9 mouse cellular contexts compared by ENCODE assay signal in the genomic region with DNA sequence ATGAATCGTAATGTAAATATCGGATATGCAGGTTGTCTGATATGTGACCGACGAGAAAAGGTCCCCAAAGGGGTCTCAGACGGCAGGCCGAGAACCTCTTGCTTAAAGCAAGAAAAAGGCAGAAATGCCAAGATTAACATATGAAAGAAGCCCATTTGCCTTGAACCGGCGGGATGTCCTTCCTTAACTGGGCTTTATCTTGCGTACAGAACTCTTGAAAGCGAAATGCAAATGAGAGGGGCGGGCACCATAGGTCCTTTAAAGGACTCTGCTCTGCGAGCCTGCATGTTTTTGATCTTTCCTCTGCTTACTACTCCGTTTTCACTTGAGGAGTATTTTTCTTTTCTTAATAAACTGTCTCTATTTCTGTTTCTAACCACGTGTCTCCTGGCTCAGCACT. TPM values are rescaled to one million over a fixed set of nuclear protein-coding genes. Genes with fewer than 3 reads are reported as not detected.
DNase-seq lines count a peak whose midpoint lies in the region; ATAC-seq and TF ChIP-seq lines count a peak whose summit lies in the region.
"Had no signal": no experiment of that assay in that cellular context is flagged by ENCODE, and none has a peak within 500 bp of the region (broad histone marks: within the 10 kb centered on the region; RNA-seq: fewer than 3 reads in every experiment).

No protein-coding gene starts in this region.

- H3K36me3 ChIP-seq in heart, embryonic 15.5 days, result no peaks in the 10 kb centered on the region
- no peaks in the 10 kb centered on the region for H3K36me3 ChIP-seq in hindbrain, postnatal 0 days (ENCODE audit: insufficient read depth, low read length)
- H3K36me3 ChIP-seq in midbrain, embryonic 14.5 days (ENCODE audit: control insufficient read depth, insufficient read depth, low read length), result no peaks in the 10 kb centered on the region

- no peak overlapping the region for H3K27ac ChIP-seq in heart, embryonic 15.5 days
- H3K27ac ChIP-seq in hindbrain, postnatal 0 days, result no peak overlapping the region
- no peak overlapping the region for H3K27ac ChIP-seq in midbrain, embryonic 14.5 days (replicated peaks; ENCODE audit: low read depth, low read length)

- no peak for DNase-seq in heart, adult 18-20 months
- peak; percentile 77 for DNase-seq in embryo, embryonic 10.5 days (ENCODE audit: low spot score)
- no peak for DNase-seq in hindbrain, postnatal 0 days (ENCODE audit: low spot score)
- peak; percentile 58 for DNase-seq in midbrain, embryonic 14.5 days
- no peak for DNase-seq in left cerebral cortex, adult 9 months (ENCODE audit: low spot score in 2 of 2)
- no peak for DNase-seq in kidney, postnatal 36 days
- DNase-seq in thymus, postnatal 14 days, result no peak

- no peaks in the 10 kb centered on the region for H3K9me3 ChIP-seq in heart, embryonic 15.5 days (replicated peaks)
- no peaks in the 10 kb centered on the region for H3K9me3 ChIP-seq in hindbrain, postnatal 0 days (ENCODE audit: low read length)
- no peaks in the 10 kb centered on the region for H3K9me3 ChIP-seq in midbrain, embryonic 14.5 days (ENCODE audit: control insufficient read depth, low read length)

- no peak for ATAC-seq in heart, embryonic 15.5 days (replicated peaks; ENCODE audit: insufficient number of reproducible peaks, insufficient read depth, low FRiP score, low read depth)
- ATAC-seq in hindbrain, postnatal 0 days, result no peak
- ATAC-seq in midbrain, embryonic 14.5 days (ENCODE audit: low FRiP score, low TSS enrichment), result no peak
- ATAC-seq: Patski had no signal

- no peaks in the 10 kb centered on the region; the same call in 1 of the 2 replicates for H3K27me3 ChIP-seq in heart, embryonic 15.5 days
- H3K27me3 ChIP-seq in hindbrain, postnatal 0 days (ENCODE audit: insufficient read depth, low read length), result no peaks in the 10 kb centered on the region
- H3K27me3 ChIP-seq in midbrain, embryonic 14.5 days (ENCODE audit: control insufficient read depth, insufficient read depth, low read length), result no peaks in the 10 kb centered on the region

- no peak for TF ChIP-seq CTCF in hindbrain, postnatal 0 days (IDR thresholded peaks at IDR 0.05; ENCODE audit: low read depth)

- 8% methylated on average over 14 of the region's 14 CpGs for WGBS in heart, embryonic 15.5 days
- WGBS in hindbrain, postnatal 0 days, result 6% methylated on average over 14 of the region's 14 CpGs
- 2% methylated on average over 14 of the region's 14 CpGs for WGBS in midbrain, embryonic 14.5 days

- peaks cover 21% of the 10 kb centered on the region for H3K4me1 ChIP-seq in heart, embryonic 15.5 days (replicated peaks)
- no peaks in the 10 kb centered on the region for H3K4me1 ChIP-seq in hindbrain, postnatal 0 days (ENCODE audit: insufficient read depth, low read length)
- H3K4me1 ChIP-seq in midbrain, embryonic 14.5 days (ENCODE audit: control insufficient read depth, insufficient read depth, low read length), result peaks cover 7% of the 10 kb centered on the region

- H3K9ac ChIP-seq in heart, embryonic 15.5 days, result peak overlapping the region; percentile 52
- H3K9ac ChIP-seq in hindbrain, postnatal 0 days (replicated peaks; ENCODE audit: low read length), result no peak overlapping the region
- no peak overlapping the region for H3K9ac ChIP-seq in midbrain, embryonic 14.5 days (replicated peaks; ENCODE audit: low read length)

- H3K4me3 ChIP-seq in heart, embryonic 15.5 days, result peak overlapping the region; percentile 49
- peak overlapping the region; percentile 26 for H3K4me3 ChIP-seq in hindbrain, postnatal 0 days (ENCODE audit: low read length)
- H3K4me3 ChIP-seq in midbrain, embryonic 14.5 days (replicated peaks; ENCODE audit: low read depth, low read length), result peak overlapping the region; percentile 20; the same call in 1 of the 2 replicates

- H3K4me2 ChIP-seq in heart, embryonic 15.5 days, result peak overlapping the region; percentile 61
- H3K4me2 ChIP-seq in hindbrain, postnatal 0 days (ENCODE audit: low read depth, low read length), result peak overlapping the region; percentile 52
- H3K4me2 ChIP-seq in midbrain, embryonic 14.5 days (ENCODE audit: low read length), result peak overlapping the region; percentile 46

RNA-seq across cellular contexts. Expression of a gene that starts 3.3 kb away (rescaled TPM):
- 0.31 and 0.41 TPM in 2 replicates for polyA plus RNA-seq in heart, embryonic 15.5 days (2015; fragmentation: Nextera tagmentation; extraction: Ambion mirVana)
- total RNA-seq in heart, adult 18-20 months (2021), result not detected
- not detected in 2 replicates for total RNA-seq in hindbrain, postnatal 0 days (2014; rRNA removed)
- polyA plus RNA-seq in hindbrain, postnatal 0 days (2015; fragmentation: Nextera tagmentation; extraction: Ambion mirVana), result 0.11 TPM in 1 of 2 replicates, not detected in the other
- not detected in 2 replicates for polyA plus RNA-seq in midbrain, embryonic 14.5 days (2014; fragmentation: Nextera tagmentation; extraction: Ambion mirVana)

RNA-seq across cellular contexts. Expression of a gene that starts 26.3 kb away (rescaled TPM):
- polyA plus RNA-seq in heart, embryonic 15.5 days (2015; fragmentation: Nextera tagmentation; extraction: Ambion mirVana), result 0.85 and 1.4 TPM in 2 replicates
- total RNA-seq in heart, adult 18-20 months (2021), result not detected
- 0.40 and 0.89 TPM in 2 replicates for total RNA-seq in hindbrain, postnatal 0 days (2014; rRNA removed)
- 0.15 and 0.24 TPM in 2 replicates for polyA plus RNA-seq in hindbrain, postnatal 0 days (2015; fragmentation: Nextera tagmentation; extraction: Ambion mirVana)
- 0.09 TPM in 1 of 2 replicates, not detected in the other for polyA plus RNA-seq in midbrain, embryonic 14.5 days (2014; fragmentation: Nextera tagmentation; extraction: Ambion mirVana)

RNA-seq across cellular contexts. Expression of a gene that starts 38.9 kb away (rescaled TPM):
- polyA plus RNA-seq in heart, embryonic 15.5 days (2015; fragmentation: Nextera tagmentation; extraction: Ambion mirVana), result 5.4 and 5.7 TPM in 2 replicates
- 100 to 1,000 TPM; 225 to 244 TPM for total RNA-seq in heart, adult 18-20 months (2021)
- 2,417 and 3,828 TPM in 2 replicates for total RNA-seq in hindbrain, postnatal 0 days (2014; rRNA removed)
- 4.2 and 5.5 TPM in 2 replicates for polyA plus RNA-seq in hindbrain, postnatal 0 days (2015; fragmentation: Nextera tagmentation; extraction: Ambion mirVana)
- polyA plus RNA-seq in midbrain, embryonic 14.5 days (2014; fragmentation: Nextera tagmentation; extraction: Ambion mirVana), result 4.1 and 6.4 TPM in 2 replicates

RNA-seq across cellular contexts. Expression of a gene that starts 41.7 kb away (rescaled TPM):
- 2.2 and 2.6 TPM in 2 replicates for polyA plus RNA-seq in heart, embryonic 15.5 days (2015; fragmentation: Nextera tagmentation; extraction: Ambion mirVana)
- 10 to 100 TPM in 1 of 2 experiments, 1 to 10 TPM in 1; 6.3 to 16.6 TPM for total RNA-seq in heart, adult 18-20 months (2021)
- total RNA-seq in hindbrain, postnatal 0 days (2014; rRNA removed), result 415 and 567 TPM in 2 replicates
- polyA plus RNA-seq in hindbrain, postnatal 0 days (2015; fragmentation: Nextera tagmentation; extraction: Ambion mirVana), result 3.3 and 7.9 TPM in 2 replicates
- 3.4 and 4.6 TPM in 2 replicates for polyA plus RNA-seq in midbrain, embryonic 14.5 days (2014; fragmentation: Nextera tagmentation; extraction: Ambion mirVana)

RNA-seq across cellular contexts. Expression of a gene that starts 43.2 kb away (rescaled TPM):
- 1.6 and 3.1 TPM in 2 replicates for polyA plus RNA-seq in heart, embryonic 15.5 days (2015; fragmentation: Nextera tagmentation; extraction: Ambion mirVana)
- 1 to 10 TPM; 3.1 TPM for total RNA-seq in heart, adult 18-20 months (2021)
- total RNA-seq in hindbrain, postnatal 0 days (2014; rRNA removed), result 544 and 673 TPM in 2 replicates
- polyA plus RNA-seq in hindbrain, postnatal 0 days (2015; fragmentation: Nextera tagmentation; extraction: Ambion mirVana), result 1.4 and 2.2 TPM in 2 replicates
- 0.77 and 1.4 TPM in 2 replicates for polyA plus RNA-seq in midbrain, embryonic 14.5 days (2014; fragmentation: Nextera tagmentation; extraction: Ambion mirVana)

Comparison
In these comparisons a context has a peak if more than half of its experiments do, and no peak if none do; other contexts are left out.
1. DNase-seq: peak in embryo, embryonic 10.5 days (single experiment) and midbrain, embryonic 14.5 days (single experiment); none in heart, adult 18-20 months (0 of 2), hindbrain, postnatal 0 days (single experiment), left cerebral cortex, adult 9 months (0 of 2), kidney, postnatal 36 days (0 of 2) and thymus, postnatal 14 days (single experiment).
2. Peak in every context shown above with its lines, with median percentiles within 50 percentile points of each other: H3K4me2 ChIP-seq and H3K4me3 ChIP-seq.